Mouse (Mus musculus): ENCODE results near the gene Mdh1b. TPM values are rescaled to one million over a fixed set of nuclear protein-coding genes. Genes with fewer than 3 reads are reported as not detected.
A peak's percentile ranks its signal among the peaks of the same experiment; 100 is the strongest.

The Mdh1b gene
- polyA plus RNA-seq, 1 experiment from 2014 or later: not detected

- Histone ChIP-seq H3K9ac (no peak within 1 kb of the TSS), H3K27ac (ENCODE audit: low read depth) (no peak within 1 kb of the TSS), H3K4me2 (no peak within 1 kb of the TSS), H3K36me3 (ENCODE audit: insufficient read depth) (no peaks in the 10 kb centered on the region), H3K9me3 (ENCODE audit: low read depth, low read length) (no peaks in the 10 kb centered on the region), H3K27me3 (ENCODE audit: insufficient read depth, low read length) (no peaks in the 10 kb centered on the region), H3K4me1 (ENCODE audit: insufficient read depth) (no peaks in the 10 kb centered on the region), H3K4me3 (ENCODE audit: low read depth, low read length) (no peak within 1 kb of the TSS)
- ATAC-seq (ENCODE audit: insufficient read depth) (no peak), DNase-seq (no peak)
- WGBS: 77% methylated on average over 4 of the region's 4 CpGs
- TF ChIP-seq CTCF (IDR thresholded peaks at IDR 0.05; ENCODE audit: low read depth): no peak
These were observed 43.3 kb downstream of the Mdh1b start, which contains the start of gene Dytn for GRCm38 (mm10) chr1:63686827-63687226. TSS of gene Dytn (minus strand) at chr1:63686927.

GRCm38 (mm10) chr1:63675975-63676374 lies 54.1 kb downstream of the Mdh1b start:
- no peak for TF ChIP-seq CTCF (IDR thresholded peaks at IDR 0.05; ENCODE audit: low read depth)
- DNase-seq (no peak), ATAC-seq (ENCODE audit: insufficient read depth) (no peak)
- no peaks in the 10 kb centered on the region for H3K9me3 ChIP-seq (ENCODE audit: low read depth, low read length)
- H3K4me3 ChIP-seq (ENCODE audit: low read depth, low read length): no peak overlapping the region
- H3K27ac ChIP-seq (ENCODE audit: low read depth): no peak overlapping the region
- H3K36me3 ChIP-seq (ENCODE audit: insufficient read depth): no peaks in the 10 kb centered on the region
- no peaks in the 10 kb centered on the region for H3K27me3 ChIP-seq (ENCODE audit: insufficient read depth, low read length)
- H3K4me1 ChIP-seq (ENCODE audit: insufficient read depth): no peaks in the 10 kb centered on the region
- H3K4me2 ChIP-seq: no peak overlapping the region
- no peak overlapping the region for H3K9ac ChIP-seq
- 77% methylated on average over 3 of the region's 3 CpGs for WGBS

- Histone ChIP-seq H3K4me3 (ENCODE audit: low read depth, low read length) (no peak overlapping the region), H3K36me3 (ENCODE audit: insufficient read depth) (no peaks in the 10 kb centered on the region), H3K9ac (no peak overlapping the region), H3K4me1 (ENCODE audit: insufficient read depth) (no peaks in the 10 kb centered on the region), H3K9me3 (ENCODE audit: low read depth, low read length) (no peaks in the 10 kb centered on the region), H3K27me3 (ENCODE audit: insufficient read depth, low read length) (0 out of 2 replicates have a peak, but pooled peaks cover 3% of the 10 kb centered on the region), H3K4me2 (0 out of 2 replicates have a peak overlapping the region, but pooled peaks have one; percentile 15), H3K27ac (ENCODE audit: low read depth) (no peak overlapping the region)
- ATAC-seq (ENCODE audit: insufficient read depth): peak; percentile 52; the same call in 1 of the 2 replicates
- peak; percentile 84 for DNase-seq
- peak; percentile 65 for TF ChIP-seq CTCF (IDR thresholded peaks at IDR 0.05; ENCODE audit: low read depth)
- WGBS: 4% methylated on average over 3 of the region's 3 CpGs
These were observed 61.3 kb downstream of the Mdh1b start for GRCm38 (mm10) chr1:63668852-63669160.

DNA sequence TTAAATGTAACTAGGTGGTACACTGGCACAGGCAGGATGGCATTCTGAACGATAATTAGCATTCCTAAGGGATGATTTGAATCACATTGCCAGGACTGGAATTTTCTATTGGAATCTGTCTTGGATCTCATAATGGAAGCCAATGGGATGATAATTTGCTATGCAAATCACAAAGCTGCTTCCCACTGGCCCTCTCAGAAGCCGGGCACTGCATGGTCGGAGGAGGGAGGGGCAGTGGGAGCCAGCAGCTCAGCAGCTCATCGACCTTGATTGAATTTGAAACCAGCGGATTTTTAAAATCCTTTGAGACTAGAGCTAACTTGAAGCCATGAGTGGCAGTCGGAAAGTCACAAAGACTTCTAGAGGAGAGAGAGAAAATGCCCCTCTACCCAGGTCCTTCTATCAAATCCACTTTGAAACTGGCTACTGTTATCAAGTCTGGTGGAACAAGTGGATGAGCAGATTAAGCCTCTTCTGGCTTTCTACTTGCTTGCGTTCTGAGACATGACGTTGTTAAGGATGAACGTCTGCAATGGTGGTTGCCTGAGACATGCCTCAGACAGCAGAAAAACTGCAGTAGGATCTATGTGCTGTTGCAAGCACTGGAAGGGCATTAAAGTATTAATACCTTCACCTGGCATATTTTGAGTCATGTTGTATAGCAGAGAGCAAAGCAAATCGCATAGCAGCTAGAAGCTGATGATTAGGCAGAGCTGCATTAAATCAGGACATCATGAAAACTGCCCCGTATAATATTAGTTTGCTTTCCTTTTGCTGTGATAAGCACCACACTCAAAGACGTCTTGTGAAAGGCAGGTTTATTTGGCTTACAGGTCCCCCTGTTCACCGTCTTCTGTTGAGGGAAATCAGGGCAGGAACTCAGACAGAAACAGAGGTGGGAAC lies 61.9 kb downstream of the Mdh1b start:
- ATAC-seq (ENCODE audit: insufficient read depth) (no peak), DNase-seq (no peak)
- no peaks in the 10 kb centered on the region for H3K36me3 ChIP-seq (ENCODE audit: insufficient read depth)
- no peak overlapping the region for H3K4me3 ChIP-seq (ENCODE audit: low read depth, low read length)
- TF ChIP-seq CTCF (IDR thresholded peaks at IDR 0.05; ENCODE audit: low read depth): no peak
- H3K4me2 ChIP-seq: 0 out of 2 replicates have a peak overlapping the region, but pooled peaks have one; percentile 15
- H3K9ac ChIP-seq: no peak overlapping the region
- no peaks in the 10 kb centered on the region for H3K4me1 ChIP-seq (ENCODE audit: insufficient read depth)
- 30% methylated on average over 13 of the region's 13 CpGs for WGBS
- no peaks in the 10 kb centered on the region for H3K9me3 ChIP-seq (ENCODE audit: low read depth, low read length)
- no peak overlapping the region for H3K27ac ChIP-seq (ENCODE audit: low read depth)
- H3K27me3 ChIP-seq (ENCODE audit: insufficient read depth, low read length): 0 out of 2 replicates have a peak, but pooled peaks cover 3% of the 10 kb centered on the region

GRCm38 (mm10) chr1:63667201-63667948 lies 62.7 kb downstream of the Mdh1b start:
- Histone ChIP-seq H3K36me3 (ENCODE audit: insufficient read depth) (no peaks in the 10 kb centered on the region), H3K9ac (no peak overlapping the region), H3K4me3 (ENCODE audit: low read depth, low read length) (no peak overlapping the region), H3K27ac (ENCODE audit: low read depth) (no peak overlapping the region), H3K4me1 (ENCODE audit: insufficient read depth) (no peaks in the 10 kb centered on the region), H3K4me2 (no peak overlapping the region), H3K27me3 (ENCODE audit: insufficient read depth, low read length) (0 out of 2 replicates have a peak, but pooled peaks cover 3% of the 10 kb centered on the region), H3K9me3 (ENCODE audit: low read depth, low read length) (no peaks in the 10 kb centered on the region)
- TF ChIP-seq CTCF (IDR thresholded peaks at IDR 0.05; ENCODE audit: low read depth): no peak
- DNase-seq: no peak
- no peak for ATAC-seq (ENCODE audit: insufficient read depth)
- 31% methylated on average over 9 of the region's 9 CpGs for WGBS

GRCm38 (mm10) chr1:63666089-63666488 lies 64.0 kb downstream of the Mdh1b start:
- Histone ChIP-seq H3K9ac (no peak overlapping the region), H3K27ac (ENCODE audit: low read depth) (no peak overlapping the region), H3K36me3 (ENCODE audit: insufficient read depth) (no peaks in the 10 kb centered on the region), H3K9me3 (ENCODE audit: low read depth, low read length) (no peaks in the 10 kb centered on the region), H3K27me3 (ENCODE audit: insufficient read depth, low read length) (0 out of 2 replicates have a peak, but pooled peaks cover 3% of the 10 kb centered on the region), H3K4me1 (ENCODE audit: insufficient read depth) (no peaks in the 10 kb centered on the region), H3K4me2 (no peak overlapping the region), H3K4me3 (ENCODE audit: low read depth, low read length) (no peak overlapping the region)
- WGBS: 89% methylated on average over 2 of the region's 2 CpGs
- no peak for ATAC-seq (ENCODE audit: insufficient read depth)
- no peak for TF ChIP-seq CTCF (IDR thresholded peaks at IDR 0.05; ENCODE audit: low read depth)
- no peak for DNase-seq

DNA sequence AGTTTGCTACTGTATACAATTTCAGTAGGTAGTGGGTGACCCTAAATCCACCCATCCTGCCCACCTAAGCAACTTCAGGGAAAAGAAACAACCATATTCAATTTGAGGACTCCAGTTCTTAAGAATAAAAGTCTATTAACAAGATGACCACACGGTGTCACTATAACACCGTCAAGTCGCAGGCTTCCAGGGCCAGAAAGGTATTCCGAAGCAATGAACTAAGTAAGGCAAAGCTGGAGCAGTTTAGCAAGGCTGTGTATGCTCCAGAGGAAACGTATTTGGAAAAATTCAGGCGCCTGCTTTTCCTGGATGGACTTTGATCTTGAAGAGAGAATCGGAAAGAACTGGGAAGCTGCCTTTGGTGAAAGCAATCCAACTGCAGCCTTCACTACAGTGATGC lies 70.5 kb downstream of the Mdh1b start:
- ATAC-seq (ENCODE audit: insufficient read depth) (no peak), DNase-seq (peak; percentile 91)
- no peaks in the 10 kb centered on the region for H3K36me3 ChIP-seq (ENCODE audit: insufficient read depth)
- no peak overlapping the region for H3K27ac ChIP-seq (ENCODE audit: low read depth)
- no peaks in the 10 kb centered on the region for H3K4me1 ChIP-seq (ENCODE audit: insufficient read depth)
- no peak overlapping the region for H3K4me3 ChIP-seq (ENCODE audit: low read depth, low read length)
- no peaks in the 10 kb centered on the region for H3K9me3 ChIP-seq (ENCODE audit: low read depth, low read length)
- no peak overlapping the region for H3K4me2 ChIP-seq
- no peak overlapping the region for H3K9ac ChIP-seq
- under 1% methylated on average over 7 of the region's 7 CpGs for WGBS
- no peaks in the 10 kb centered on the region for H3K27me3 ChIP-seq (ENCODE audit: insufficient read depth, low read length)
- peak; percentile 80 for TF ChIP-seq CTCF (IDR thresholded peaks at IDR 0.05; ENCODE audit: low read depth)
